Mouse (Mus musculus): ENCODE measurements around the gene Trove2. TPM values are rescaled to one million over a fixed set of nuclear protein-coding genes. Genes with fewer than 3 reads are reported as not detected.
"Not testable (repeated sequence)": the region's sequence is repeated elsewhere in the genome, so short reads cannot be mapped to it uniquely, and the experiment has no call there.

Trove2 gene
- polyA plus RNA-seq, 1 experiment from 2014 or later = 29.7 TPM

DNA sequence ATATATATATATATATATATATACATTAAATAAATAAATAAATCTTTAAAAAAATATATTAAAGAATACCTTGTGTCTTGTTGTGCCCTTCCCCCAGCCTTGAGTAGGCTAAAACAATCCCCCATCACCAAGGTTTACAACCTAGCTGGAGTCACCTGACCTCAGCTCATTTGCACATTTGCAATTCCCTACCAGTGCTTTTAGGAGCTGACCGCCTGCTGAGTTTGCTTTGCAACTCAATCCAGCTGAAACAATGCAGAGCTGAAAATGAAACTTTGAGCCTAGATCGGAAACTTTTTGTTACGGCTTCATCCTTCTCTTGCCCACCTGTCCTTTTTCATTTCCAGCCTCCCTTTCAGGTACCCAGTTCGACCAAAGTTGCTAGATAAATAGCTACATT lies 45.2 kb downstream of the Trove2 start:
- 30% methylated on average over 4 of the region's 4 CpGs for WGBS
- no peak overlapping the region for H3K9ac ChIP-seq
- no peak for ATAC-seq (ENCODE audit: low read depth)
- no peak overlapping the region for H3K27ac ChIP-seq (replicated peaks)
- no peaks in the 10 kb centered on the region for H3K9me3 ChIP-seq
- H3K27me3 ChIP-seq = no peaks in the 10 kb centered on the region
- no peak overlapping the region for H3K4me2 ChIP-seq
- H3K4me1 ChIP-seq (replicated peaks) = no peaks in the 10 kb centered on the region
- no peaks in the 10 kb centered on the region for H3K36me3 ChIP-seq
- no peak overlapping the region for H3K4me3 ChIP-seq

DNA sequence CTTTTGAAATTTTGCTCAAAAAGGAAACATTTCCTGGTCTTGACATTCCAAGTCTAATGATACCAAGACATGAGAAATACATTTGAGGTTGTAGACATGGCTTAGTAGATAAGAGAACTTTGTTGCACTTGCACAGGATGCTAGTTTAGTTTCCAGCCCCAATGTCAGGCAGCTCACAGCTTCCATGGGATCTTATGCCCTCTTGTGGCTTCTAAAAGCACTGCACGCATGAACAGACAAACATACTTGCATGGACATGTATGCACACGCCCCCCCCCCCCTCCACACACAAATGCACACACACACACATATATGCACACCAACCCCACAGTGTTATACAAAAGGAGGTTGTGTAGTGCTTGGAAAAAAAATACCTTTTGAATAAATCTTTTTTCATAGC lies 46.0 kb downstream of the Trove2 start:
- WGBS = 85% methylated on average over 2 of the region's 2 CpGs
- H3K27me3 ChIP-seq = no peaks in the 10 kb centered on the region
- no peak overlapping the region for H3K4me3 ChIP-seq
- H3K4me1 ChIP-seq (replicated peaks) = no peaks in the 10 kb centered on the region
- H3K9ac ChIP-seq = no peak overlapping the region
- ATAC-seq (ENCODE audit: low read depth) = no peak
- H3K27ac ChIP-seq (replicated peaks) = no peak overlapping the region
- no peak overlapping the region for H3K4me2 ChIP-seq
- no peaks in the 10 kb centered on the region for H3K36me3 ChIP-seq
- no peaks in the 10 kb centered on the region for H3K9me3 ChIP-seq

DNA sequence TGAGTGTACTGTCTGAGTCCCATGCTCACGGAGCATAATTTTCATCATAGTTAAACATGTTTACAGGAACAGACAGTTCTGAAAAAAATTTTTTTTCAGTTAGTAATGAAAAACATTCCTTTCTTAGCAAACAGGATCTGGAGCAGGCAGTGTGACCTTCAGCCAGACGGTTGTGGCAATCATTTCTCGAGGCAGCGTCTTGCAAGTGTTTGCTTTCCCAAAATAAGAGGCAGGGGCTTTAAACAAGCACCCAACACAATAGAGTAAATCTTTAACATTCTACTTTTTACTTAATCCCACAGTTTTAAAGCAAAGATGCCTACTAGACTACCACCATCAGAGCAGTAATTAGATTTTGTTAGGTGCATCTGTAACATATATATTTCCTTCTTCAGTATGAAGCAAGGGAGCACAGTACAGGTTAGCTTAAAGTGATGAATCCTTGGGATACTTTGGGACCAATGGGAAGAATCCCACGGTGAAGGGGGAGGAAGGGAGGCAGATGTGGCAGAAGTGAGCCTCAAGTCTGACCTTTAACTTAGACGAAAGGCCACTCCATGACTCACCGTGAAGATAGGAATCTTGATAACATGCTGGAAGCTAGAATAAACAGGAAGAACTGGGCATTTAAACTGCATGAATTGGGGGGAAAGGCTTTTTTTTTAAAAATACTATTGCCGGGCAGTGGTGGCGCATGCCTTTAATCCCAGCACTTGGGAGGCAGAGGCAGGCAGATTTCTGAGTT lies 49.0 kb downstream of the Trove2 start:
- H3K27ac ChIP-seq (replicated peaks) = no peak overlapping the region
- ATAC-seq (ENCODE audit: low read depth) = no peak
- H3K4me1 ChIP-seq (replicated peaks) = no peaks in the 10 kb centered on the region
- H3K9ac ChIP-seq = no peak overlapping the region
- no peaks in the 10 kb centered on the region for H3K9me3 ChIP-seq
- H3K4me2 ChIP-seq = no peak overlapping the region
- no peaks in the 10 kb centered on the region for H3K27me3 ChIP-seq
- no peaks in the 10 kb centered on the region for H3K36me3 ChIP-seq
- 87% methylated on average over 9 of the region's 9 CpGs for WGBS
- H3K4me3 ChIP-seq = no peak overlapping the region

DNA sequence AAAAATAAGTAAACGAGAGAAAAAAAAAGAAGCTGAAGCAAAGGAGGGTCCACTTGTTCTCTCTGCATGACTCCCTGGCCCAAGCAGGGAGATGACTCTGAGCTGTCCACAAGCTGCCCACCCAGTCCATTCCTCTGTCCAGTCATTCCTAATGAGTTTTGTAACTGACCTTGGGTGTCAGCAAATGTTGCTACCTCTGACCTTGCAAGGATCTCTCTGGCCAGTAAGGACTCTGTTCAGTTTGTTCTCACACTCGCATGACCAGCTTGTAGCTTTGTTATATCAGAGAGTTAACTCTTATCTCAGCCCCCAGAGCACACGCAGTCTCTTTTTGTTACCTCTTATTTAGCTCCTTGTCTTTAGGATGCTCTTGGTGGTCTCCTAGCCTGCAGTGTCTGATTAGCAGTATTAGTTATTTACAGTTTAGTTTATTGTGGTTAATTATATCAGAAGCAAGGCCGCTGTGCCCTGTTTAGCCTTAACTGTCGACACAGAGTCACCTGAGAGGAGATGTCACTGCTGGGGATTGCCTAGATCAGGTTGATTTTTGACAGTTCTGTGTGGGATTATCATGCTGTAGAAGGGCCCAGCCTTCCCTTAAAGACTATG lies 52.3 kb downstream of the Trove2 start:
- ATAC-seq (ENCODE audit: low read depth) = no peak
- Histone ChIP-seq H3K9ac (no peak overlapping the region), H3K27ac (replicated peaks) (no peak overlapping the region), H3K36me3 (no peaks in the 10 kb centered on the region), H3K27me3 (no peaks in the 10 kb centered on the region), H3K9me3 (no peaks in the 10 kb centered on the region), H3K4me1 (replicated peaks) (no peaks in the 10 kb centered on the region), H3K4me3 (no peak overlapping the region), H3K4me2 (no peak overlapping the region)
- WGBS = 86% methylated on average over 5 of the region's 5 CpGs

DNA sequence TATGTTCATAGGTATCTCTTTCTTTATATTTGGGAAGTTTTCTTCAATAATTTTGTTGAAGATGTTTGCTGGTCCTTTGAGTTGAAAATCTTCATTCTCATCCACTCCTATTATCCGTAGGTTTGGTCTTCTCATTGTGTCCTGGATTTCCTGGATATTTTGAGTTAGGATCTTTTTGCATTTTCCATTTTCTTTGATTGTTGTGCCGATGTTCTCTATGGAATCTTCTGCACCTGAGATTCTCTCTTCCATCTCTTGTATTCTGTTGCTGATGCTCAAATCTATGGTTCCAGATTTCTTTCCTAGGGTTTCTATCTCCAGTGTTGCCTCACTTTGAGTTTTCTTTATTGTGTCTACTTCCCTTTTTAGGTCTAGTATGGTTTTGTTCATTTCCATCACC lies 60.8 kb downstream of the Trove2 start, which contains the start of gene Glrx2:
Gene Glrx2, plus strand, starts transcription at position 301 of the 400 bp plus-strand sequence.
- H3K27ac ChIP-seq (replicated peaks); H3K4me1 ChIP-seq (replicated peaks); H3K4me2 ChIP-seq; ATAC-seq (ENCODE audit: low read depth); H3K27me3 ChIP-seq; H3K4me3 ChIP-seq; H3K36me3 ChIP-seq; H3K9me3 ChIP-seq; H3K9ac ChIP-seq: not testable (repeated sequence)
- WGBS = no CpG with 5 or more reads among the region's 2 CpGs

DNA sequence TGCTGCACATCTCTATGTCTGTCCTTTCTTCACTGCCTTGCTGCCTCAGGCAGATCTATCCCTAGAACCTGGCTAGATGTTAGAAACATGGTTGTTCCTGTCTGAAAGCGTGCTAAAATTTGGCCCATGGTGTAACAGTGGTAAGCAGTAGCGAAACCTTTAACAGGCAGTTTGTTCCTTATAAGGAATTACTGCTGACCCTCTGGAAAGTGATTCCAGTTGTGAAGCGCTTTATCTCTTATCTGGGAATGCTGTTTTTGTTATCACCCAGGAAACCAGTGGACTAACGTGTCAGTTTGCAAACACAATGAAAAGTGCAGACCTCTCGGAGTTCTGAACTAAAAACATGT lies 66.3 kb downstream of the Trove2 start:
- no peaks in the 10 kb centered on the region for H3K27me3 ChIP-seq
- no peak overlapping the region for H3K4me2 ChIP-seq
- ATAC-seq (ENCODE audit: low read depth) = no peak
- 85% methylated on average over 5 of the region's 5 CpGs for WGBS
- no peak overlapping the region for H3K4me3 ChIP-seq
- no peaks in the 10 kb centered on the region for H3K9me3 ChIP-seq
- no peaks in the 10 kb centered on the region for H3K36me3 ChIP-seq
- H3K4me1 ChIP-seq (replicated peaks) = peaks cover 2% of the 10 kb centered on the region; the same call in 1 of the 2 replicates
- no peak overlapping the region for H3K9ac ChIP-seq
- H3K27ac ChIP-seq (replicated peaks) = 0 out of 2 replicates have a peak overlapping the region, but pooled peaks have one; percentile 38

DNA sequence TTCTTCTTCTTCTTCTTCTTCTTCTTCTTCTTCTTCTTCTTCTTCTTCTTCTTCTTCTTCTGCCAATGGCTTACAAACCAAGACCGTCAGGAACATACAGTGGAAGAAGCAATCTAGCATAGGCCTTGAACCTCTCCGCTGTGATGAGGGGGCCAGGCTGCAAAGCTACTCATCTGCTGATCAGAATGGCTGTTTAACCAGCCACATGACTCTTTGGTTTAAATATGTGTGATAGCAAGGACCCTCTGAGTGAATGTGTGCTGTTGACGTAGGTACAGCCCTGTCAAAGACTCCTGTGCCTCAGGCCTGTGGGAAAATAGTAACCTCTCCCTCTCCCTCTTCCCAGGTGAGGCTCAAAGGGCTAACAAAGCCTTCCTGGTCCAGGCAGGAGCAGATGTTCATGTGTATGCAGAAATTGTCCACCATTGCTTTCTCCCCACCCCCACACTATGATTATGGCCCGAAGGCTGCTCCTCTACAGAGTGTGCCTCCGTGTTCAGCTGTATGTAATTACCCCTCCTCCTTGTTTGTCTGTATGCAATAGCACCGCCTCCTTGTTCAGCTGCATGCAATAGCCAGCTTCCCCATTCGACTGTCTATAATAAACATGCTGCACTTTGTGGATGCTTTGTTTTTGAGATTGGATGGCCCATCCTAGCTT lies 66.8 kb downstream of the Trove2 start:
- Histone ChIP-seq H3K4me2 (no peak overlapping the region), H3K4me1 (replicated peaks) (peaks cover 2% of the 10 kb centered on the region; the same call in 1 of the 2 replicates), H3K9ac (no peak overlapping the region), H3K27ac (replicated peaks) (0 out of 2 replicates have a peak overlapping the region, but pooled peaks have one; percentile 38), H3K9me3 (no peaks in the 10 kb centered on the region), H3K36me3 (no peaks in the 10 kb centered on the region), H3K4me3 (no peak overlapping the region), H3K27me3 (no peaks in the 10 kb centered on the region)
- 60% methylated on average over 7 of the region's 7 CpGs for WGBS
- ATAC-seq (ENCODE audit: low read depth) = peak; percentile 53; the same call in 1 of the 2 replicates

DNA sequence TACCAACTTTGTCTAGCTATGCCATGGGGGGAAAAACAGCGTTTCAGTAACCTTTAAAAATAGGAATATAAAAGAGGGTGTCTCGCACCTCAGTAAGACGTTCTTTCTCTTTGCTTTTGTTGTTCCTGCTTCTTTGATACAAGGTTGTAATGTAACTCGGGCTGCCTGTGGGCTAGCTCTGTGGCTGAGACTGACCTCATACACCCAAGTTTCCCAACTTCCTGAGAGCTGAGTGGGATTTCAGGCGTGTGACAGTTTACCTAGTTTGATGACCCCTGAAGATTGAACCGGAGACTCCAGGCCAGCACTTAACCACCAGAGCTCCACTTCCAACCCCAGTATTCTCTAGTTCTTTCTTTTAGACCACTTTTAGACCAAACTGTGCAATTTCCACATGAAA lies 68.5 kb downstream of the Trove2 start:
- Histone ChIP-seq H3K36me3 (no peaks in the 10 kb centered on the region), H3K4me3 (no peak overlapping the region), H3K9me3 (no peaks in the 10 kb centered on the region), H3K27me3 (no peaks in the 10 kb centered on the region), H3K4me2 (no peak overlapping the region), H3K9ac (no peak overlapping the region), H3K4me1 (replicated peaks) (peaks cover 2% of the 10 kb centered on the region; the same call in 1 of the 2 replicates), H3K27ac (replicated peaks) (no peak overlapping the region)
- ATAC-seq (ENCODE audit: low read depth) = no peak
- WGBS = 73% methylated on average over 6 of the region's 6 CpGs

DNA sequence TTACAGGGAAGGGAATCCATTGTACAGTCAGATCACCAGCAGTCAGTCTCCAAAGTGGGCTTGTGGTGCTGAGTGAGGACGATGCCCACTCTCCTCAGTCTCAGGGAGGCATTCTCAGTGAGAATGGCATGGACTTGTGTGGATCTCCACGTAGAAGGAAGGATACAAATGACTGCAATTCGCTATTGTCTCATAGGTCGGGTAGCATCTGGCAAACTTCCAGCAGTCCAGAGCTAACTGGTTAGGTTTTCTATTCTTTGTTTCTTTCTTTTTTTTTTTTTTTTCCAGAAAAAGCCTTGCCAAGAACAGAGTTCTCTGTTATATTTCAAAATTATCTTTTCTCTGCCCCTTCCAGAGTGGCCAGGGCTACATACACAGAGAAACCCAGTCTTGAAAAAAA lies 69.9 kb downstream of the Trove2 start:
- Histone ChIP-seq H3K4me1 (replicated peaks) (peaks cover 2% of the 10 kb centered on the region; the same call in 1 of the 2 replicates), H3K4me2 (no peak overlapping the region), H3K27ac (replicated peaks) (no peak overlapping the region), H3K4me3 (no peak overlapping the region), H3K36me3 (no peaks in the 10 kb centered on the region), H3K27me3 (no peaks in the 10 kb centered on the region), H3K9ac (no peak overlapping the region), H3K9me3 (no peaks in the 10 kb centered on the region)
- WGBS = 50% methylated on average over 4 of the region's 4 CpGs
- no peak for ATAC-seq (ENCODE audit: low read depth)

DNA sequence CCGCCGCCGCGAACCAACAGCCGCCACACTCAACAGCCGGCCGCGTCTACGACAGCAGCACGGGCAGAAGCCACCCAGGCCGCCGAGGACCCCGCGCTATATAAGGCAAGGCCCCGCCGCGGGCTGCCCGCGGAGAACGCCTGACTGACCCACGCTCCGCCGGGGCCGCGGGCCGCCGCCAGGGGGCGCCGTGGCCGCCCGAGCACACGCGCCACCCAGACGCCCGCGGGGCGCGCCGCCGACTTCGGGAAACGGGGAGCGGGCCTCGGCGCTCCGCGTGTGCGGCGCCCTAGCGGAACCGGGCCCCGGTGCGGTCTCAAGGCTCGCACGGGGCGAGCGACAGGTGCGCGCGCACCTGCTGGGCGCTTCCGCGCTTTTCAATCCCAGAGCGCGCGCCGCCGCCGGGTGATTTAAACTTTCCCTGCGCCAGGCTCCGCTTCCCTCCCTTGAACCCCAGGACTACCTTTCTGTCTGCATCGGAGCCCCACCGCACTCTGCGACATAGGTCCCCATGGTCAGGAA lies 74.1 kb downstream of the Trove2 start, which contains the start of gene Cdc73:
Gene Cdc73, minus strand, starts transcription at position 153 of the 522 bp plus-strand sequence.
- Histone ChIP-seq H3K36me3 (peaks cover 7% of the 10 kb centered on the region), H3K4me2 (peak within 1 kb of the TSS; percentile 80), H3K4me1 (replicated peaks) (peaks cover 23% of the 10 kb centered on the region), H3K9ac (peak within 1 kb of the TSS; percentile 88), H3K9me3 (no peaks in the 10 kb centered on the region), H3K4me3 (peak within 1 kb of the TSS; percentile 64), H3K27ac (replicated peaks) (peak within 1 kb of the TSS; percentile 95), H3K27me3 (no peaks in the 10 kb centered on the region)
- peak; percentile 99 for ATAC-seq (ENCODE audit: low read depth)
- 0% methylated on average over 61 of the region's 74 CpGs for WGBS

DNA sequence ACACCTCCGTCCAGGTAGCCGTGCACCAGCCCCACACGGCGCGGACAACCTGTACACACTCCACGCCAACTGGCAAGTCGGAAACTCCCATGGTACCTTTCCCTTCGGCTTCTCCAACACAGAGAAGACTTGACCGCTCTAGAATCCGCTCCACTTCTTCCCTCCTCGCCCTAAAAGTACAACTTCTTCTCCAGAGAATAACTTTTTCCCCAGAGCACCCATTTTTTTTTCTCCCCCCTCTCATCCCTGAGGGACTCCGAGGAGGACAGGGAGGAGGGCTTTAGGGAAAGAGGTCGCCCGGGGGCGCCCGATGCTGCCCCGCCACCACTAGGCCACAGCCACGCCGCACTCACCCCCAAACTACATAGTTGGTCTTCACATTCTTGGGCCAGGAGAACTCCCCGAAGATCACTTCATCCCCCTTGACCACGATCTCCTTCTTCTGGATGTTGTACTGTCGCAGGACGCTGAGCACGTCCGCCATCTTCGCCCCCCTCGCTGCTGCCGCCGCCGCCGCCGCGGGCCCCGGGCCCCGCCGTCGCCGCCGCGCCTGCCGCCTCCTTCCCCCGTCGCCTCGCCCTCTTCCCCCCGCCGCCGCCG lies 74.6 kb downstream of the Trove2 start:
- Histone ChIP-seq H3K4me2 (peak overlapping the region; percentile 80), H3K36me3 (peaks cover 11% of the 10 kb centered on the region), H3K4me3 (peak overlapping the region; percentile 64), H3K9me3 (no peaks in the 10 kb centered on the region), H3K27ac (replicated peaks) (peak overlapping the region; percentile 95), H3K4me1 (replicated peaks) (peaks cover 23% of the 10 kb centered on the region), H3K9ac (peak overlapping the region; percentile 88), H3K27me3 (no peaks in the 10 kb centered on the region)
- ATAC-seq (ENCODE audit: low read depth) = peak; percentile 77
- 2% methylated on average over 45 of the region's 48 CpGs for WGBS

DNA sequence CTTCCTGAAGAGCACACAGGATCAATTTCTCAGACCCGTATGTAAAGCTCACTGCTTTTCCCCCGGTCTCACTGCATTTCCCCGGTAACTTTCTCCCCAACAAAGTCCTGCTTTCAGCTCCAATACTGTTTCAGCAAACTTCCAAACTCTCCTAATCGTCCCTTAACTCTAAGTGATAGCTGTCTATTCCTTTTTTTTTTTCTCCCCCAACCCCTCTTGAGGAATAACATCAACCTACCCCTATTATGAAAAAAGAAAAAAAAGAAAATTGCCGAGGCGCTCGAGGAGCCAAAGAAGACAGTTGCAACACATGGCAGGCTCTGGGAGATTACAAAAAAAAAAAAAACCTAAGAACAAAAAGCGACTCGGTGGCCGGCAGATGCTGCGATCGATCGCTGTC lies 75.1 kb downstream of the Trove2 start:
- Histone ChIP-seq H3K36me3 (peaks cover 15% of the 10 kb centered on the region), H3K4me1 (replicated peaks) (peaks cover 23% of the 10 kb centered on the region), H3K9me3 (no peaks in the 10 kb centered on the region), H3K4me2 (peak overlapping the region; percentile 80), H3K9ac (peak overlapping the region; percentile 88), H3K27me3 (no peaks in the 10 kb centered on the region), H3K27ac (replicated peaks) (0 out of 2 replicates have a peak overlapping the region, but pooled peaks have one; percentile 95), H3K4me3 (peak overlapping the region; percentile 64)
- under 1% methylated on average over 13 of the region's 13 CpGs for WGBS
- ATAC-seq (ENCODE audit: low read depth) = no peak
